Mouse (Mus musculus): Measurements from ENCODE around the gene Rab40b. TPM values are rescaled to one million over a fixed set of nuclear protein-coding genes. Genes with fewer than 3 reads are reported as not detected.

Rab40b gene
- polyA plus RNA-seq, 1 experiment = 0.51 TPM

GRCm38 (mm10) chr11:121420379-121420778 is 32.3 kb upstream of the Rab40b start:
- 64% methylated on average over 5 of the region's 5 CpGs for WGBS
- H3K4me3 ChIP-seq (ENCODE audit: low read depth, low read length) = no peak overlapping the region
- no peak overlapping the region for H3K27ac ChIP-seq (ENCODE audit: insufficient read depth, low read depth, low read length)
- no peak for TF ChIP-seq CTCF (IDR thresholded peaks at IDR 0.05; ENCODE audit: extremely low read depth, insufficient read length, insufficient replicate concordance, low read depth, low read length)
- no peak for TF ChIP-seq POLR2A (IDR thresholded peaks at IDR 0.05; ENCODE audit: low read depth, low read length)
- H3K4me1 ChIP-seq (ENCODE audit: control insufficient read depth, insufficient read depth, insufficient read length, low read length) = peaks cover 5% of the 10 kb centered on the region; the same call in 1 of the 2 replicates
- H3K27me3 ChIP-seq (ENCODE audit: control insufficient read depth, insufficient read depth, low read length) = no peaks in the 10 kb centered on the region
- no peaks in the 10 kb centered on the region for H3K36me3 ChIP-seq (ENCODE audit: control insufficient read depth, insufficient read depth, low read length)

- Histone ChIP-seq H3K4me3 (ENCODE audit: low read depth, low read length) (no peak overlapping the region), H3K27me3 (ENCODE audit: control insufficient read depth, insufficient read depth, low read length) (no peaks in the 10 kb centered on the region), H3K4me1 (ENCODE audit: control insufficient read depth, insufficient read depth, insufficient read length, low read length) (peaks cover 5% of the 10 kb centered on the region; the same call in 1 of the 2 replicates), H3K36me3 (ENCODE audit: control insufficient read depth, insufficient read depth, low read length) (no peaks in the 10 kb centered on the region), H3K27ac (ENCODE audit: insufficient read depth, low read depth, low read length) (no peak overlapping the region)
- WGBS = 56% methylated on average over 2 of the region's 2 CpGs
- TF ChIP-seq POLR2A (IDR thresholded peaks at IDR 0.05; ENCODE audit: low read depth, low read length) (no peak), CTCF (IDR thresholded peaks at IDR 0.05; ENCODE audit: extremely low read depth, insufficient read length, insufficient replicate concordance, low read depth, low read length) (no peak)
Measured at GRCm38 (mm10) chr11:121418932-121419331, 30.9 kb upstream of the Rab40b start.

- no peak for TF ChIP-seq POLR2A (IDR thresholded peaks at IDR 0.05; ENCODE audit: low read depth, low read length)
- TF ChIP-seq CTCF (IDR thresholded peaks at IDR 0.05; ENCODE audit: extremely low read depth, insufficient read length, insufficient replicate concordance, low read depth, low read length) = no peak
- Histone ChIP-seq H3K4me3 (ENCODE audit: low read depth, low read length) (no peak overlapping the region), H3K36me3 (ENCODE audit: control insufficient read depth, insufficient read depth, low read length) (no peaks in the 10 kb centered on the region), H3K27me3 (ENCODE audit: control insufficient read depth, insufficient read depth, low read length) (no peaks in the 10 kb centered on the region), H3K27ac (ENCODE audit: insufficient read depth, low read depth, low read length) (no peak overlapping the region), H3K4me1 (ENCODE audit: control insufficient read depth, insufficient read depth, insufficient read length, low read length) (peaks cover 5% of the 10 kb centered on the region; the same call in 1 of the 2 replicates)
- WGBS = 90% methylated on average over 5 of the region's 5 CpGs
Measured at GRCm38 (mm10) chr11:121417971-121418370, 29.9 kb upstream of the Rab40b start.

- H3K36me3 ChIP-seq (ENCODE audit: control insufficient read depth, insufficient read depth, low read length) = no peaks in the 10 kb centered on the region
- H3K27ac ChIP-seq (ENCODE audit: insufficient read depth, low read depth, low read length) = no peak overlapping the region
- H3K27me3 ChIP-seq (ENCODE audit: control insufficient read depth, insufficient read depth, low read length) = 0 out of 2 replicates have a peak, but pooled peaks cover 2% of the 10 kb centered on the region
- no peak for TF ChIP-seq POLR2A (IDR thresholded peaks at IDR 0.05; ENCODE audit: low read depth, low read length)
- no peak for TF ChIP-seq CTCF (IDR thresholded peaks at IDR 0.05; ENCODE audit: extremely low read depth, insufficient read length, insufficient replicate concordance, low read depth, low read length)
- H3K4me1 ChIP-seq (ENCODE audit: control insufficient read depth, insufficient read depth, insufficient read length, low read length) = no peaks in the 10 kb centered on the region
- H3K4me3 ChIP-seq (ENCODE audit: low read depth, low read length) = no peak overlapping the region
- 21% methylated on average over 5 of the region's 5 CpGs for WGBS
Measured at GRCm38 (mm10) chr11:121415351-121415750, 27.3 kb upstream of the Rab40b start.

- Histone ChIP-seq H3K27ac (ENCODE audit: insufficient read depth, low read depth, low read length) (no peak overlapping the region), H3K27me3 (ENCODE audit: control insufficient read depth, insufficient read depth, low read length) (0 out of 2 replicates have a peak, but pooled peaks cover 2% of the 10 kb centered on the region), H3K4me1 (ENCODE audit: control insufficient read depth, insufficient read depth, insufficient read length, low read length) (no peaks in the 10 kb centered on the region), H3K36me3 (ENCODE audit: control insufficient read depth, insufficient read depth, low read length) (no peaks in the 10 kb centered on the region), H3K4me3 (ENCODE audit: low read depth, low read length) (no peak overlapping the region)
- 80% methylated on average over 5 of the region's 5 CpGs for WGBS
- TF ChIP-seq POLR2A (IDR thresholded peaks at IDR 0.05; ENCODE audit: low read depth, low read length) = no peak
- TF ChIP-seq CTCF (IDR thresholded peaks at IDR 0.05; ENCODE audit: extremely low read depth, insufficient read length, insufficient replicate concordance, low read depth, low read length) = no peak
Measured at GRCm38 (mm10) chr11:121414762-121415161, 26.7 kb upstream of the Rab40b start.

- H3K27me3 ChIP-seq (ENCODE audit: control insufficient read depth, insufficient read depth, low read length) = 0 out of 2 replicates have a peak, but pooled peaks cover 2% of the 10 kb centered on the region
- TF ChIP-seq POLR2A (IDR thresholded peaks at IDR 0.05; ENCODE audit: low read depth, low read length) (no peak), CTCF (IDR thresholded peaks at IDR 0.05; ENCODE audit: extremely low read depth, insufficient read length, insufficient replicate concordance, low read depth, low read length) (no peak)
- 67% methylated on average over 3 of the region's 3 CpGs for WGBS
- H3K4me3 ChIP-seq (ENCODE audit: low read depth, low read length) = no peak overlapping the region
- no peak overlapping the region for H3K27ac ChIP-seq (ENCODE audit: insufficient read depth, low read depth, low read length)
- no peaks in the 10 kb centered on the region for H3K4me1 ChIP-seq (ENCODE audit: control insufficient read depth, insufficient read depth, insufficient read length, low read length)
- H3K36me3 ChIP-seq (ENCODE audit: control insufficient read depth, insufficient read depth, low read length) = no peaks in the 10 kb centered on the region
Measured at GRCm38 (mm10) chr11:121407366-121408155, 19.5 kb upstream of the Rab40b start.

GRCm38 (mm10) chr11:121392405-121392804 is 4.4 kb upstream of the Rab40b start:
- Histone ChIP-seq H3K36me3 (ENCODE audit: control insufficient read depth, insufficient read depth, low read length) (no peaks in the 10 kb centered on the region), H3K27me3 (ENCODE audit: control insufficient read depth, insufficient read depth, low read length) (no peaks in the 10 kb centered on the region; the same call in 1 of the 2 replicates), H3K4me3 (ENCODE audit: low read depth, low read length) (no peak overlapping the region), H3K27ac (ENCODE audit: insufficient read depth, low read depth, low read length) (no peak overlapping the region), H3K4me1 (ENCODE audit: control insufficient read depth, insufficient read depth, insufficient read length, low read length) (peaks cover 3% of the 10 kb centered on the region)
- WGBS = 76% methylated on average over 3 of the region's 3 CpGs
- no peak for TF ChIP-seq CTCF (IDR thresholded peaks at IDR 0.05; ENCODE audit: extremely low read depth, insufficient read length, insufficient replicate concordance, low read depth, low read length)
- TF ChIP-seq POLR2A (IDR thresholded peaks at IDR 0.05; ENCODE audit: low read depth, low read length) = no peak

Data from small intestine, adult 2 months (tissue).